Mouse (Mus musculus) testis, adult 2 months (tissue): ENCODE measurements at regions not wholly inside any gene's neighbourhood (a gene's known extent, or its start where the extent isn't known, plus 50 kb on each side); places are given as distances from the start of the nearest gene placed in this dataset.

Experiments
- CTCF ChIP-seq: fragments of 200-500 bp; IDR thresholded peaks from 2 replicates; pipeline ENCODE4 v1.5.1; 2012; ENCODE audit warnings: low read depth, mild to moderate bottlenecking, inconsistent platforms, low read length, moderate library complexity; ENCODE audit not compliant: control insufficient read depth, insufficient read depth, insufficient replicate concordance
- POLR2A ChIP-seq: fragments of 200-500 bp; IDR thresholded peaks from 2 replicates; pipeline ENCODE4 v1.6.1; 2012; ENCODE audit warnings: low read depth, mild to moderate bottlenecking, inconsistent platforms, low read length, moderate library complexity; ENCODE audit not compliant: control insufficient read depth

DNA sequence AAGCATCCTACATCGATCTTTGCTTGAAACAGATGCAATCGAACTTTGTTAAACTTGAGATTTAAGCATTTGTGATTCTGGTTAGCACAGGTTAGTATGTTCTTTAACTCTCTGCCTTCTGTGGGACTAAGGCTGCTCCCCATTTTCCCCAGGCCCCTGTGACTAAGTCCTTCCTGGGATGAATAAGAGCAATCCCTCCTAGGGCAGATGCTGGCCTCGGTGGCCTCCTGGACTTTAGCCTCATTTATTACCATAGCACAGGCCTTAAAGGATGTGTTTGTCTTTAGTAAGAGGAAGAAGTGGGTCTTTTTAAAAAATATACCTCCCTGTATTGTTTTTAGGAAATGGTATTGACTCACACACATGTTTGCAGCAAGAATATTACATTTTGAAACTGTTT, 599.9 kb downstream of the Dok5 start:
- TF ChIP-seq CTCF (no peak), POLR2A (no peak)
